Mouse (Mus musculus): Measurements from ENCODE around the gene Smco4.

The Smco4 gene

GRCm38 (mm10) chr9:15507431-15507875 is 14.2 kb downstream of the Smco4 start:
- no peak for DNase-seq (ENCODE audit: low read depth, low spot score)

DNA sequence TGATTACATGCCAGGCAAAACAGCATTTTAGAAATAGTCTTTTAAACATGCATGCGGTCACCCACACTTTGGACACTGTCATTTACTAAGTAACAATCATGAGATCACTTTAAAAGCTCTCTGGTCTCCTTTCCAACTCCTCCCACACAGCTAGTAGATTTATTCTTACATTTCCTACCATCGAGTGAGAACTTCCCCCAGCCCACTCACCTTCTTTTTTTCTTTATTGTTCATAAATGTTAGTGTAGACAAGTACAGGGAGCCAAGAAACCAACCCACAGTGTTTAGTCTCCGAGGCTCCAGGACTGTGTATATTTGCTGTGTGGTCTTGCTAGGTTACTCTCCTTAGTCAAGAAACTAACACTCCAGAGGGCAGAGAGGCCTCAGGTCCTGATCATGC is 16.1 kb downstream of the Smco4 start:
- no peak for DNase-seq (ENCODE audit: low read depth, low spot score)

DNA sequence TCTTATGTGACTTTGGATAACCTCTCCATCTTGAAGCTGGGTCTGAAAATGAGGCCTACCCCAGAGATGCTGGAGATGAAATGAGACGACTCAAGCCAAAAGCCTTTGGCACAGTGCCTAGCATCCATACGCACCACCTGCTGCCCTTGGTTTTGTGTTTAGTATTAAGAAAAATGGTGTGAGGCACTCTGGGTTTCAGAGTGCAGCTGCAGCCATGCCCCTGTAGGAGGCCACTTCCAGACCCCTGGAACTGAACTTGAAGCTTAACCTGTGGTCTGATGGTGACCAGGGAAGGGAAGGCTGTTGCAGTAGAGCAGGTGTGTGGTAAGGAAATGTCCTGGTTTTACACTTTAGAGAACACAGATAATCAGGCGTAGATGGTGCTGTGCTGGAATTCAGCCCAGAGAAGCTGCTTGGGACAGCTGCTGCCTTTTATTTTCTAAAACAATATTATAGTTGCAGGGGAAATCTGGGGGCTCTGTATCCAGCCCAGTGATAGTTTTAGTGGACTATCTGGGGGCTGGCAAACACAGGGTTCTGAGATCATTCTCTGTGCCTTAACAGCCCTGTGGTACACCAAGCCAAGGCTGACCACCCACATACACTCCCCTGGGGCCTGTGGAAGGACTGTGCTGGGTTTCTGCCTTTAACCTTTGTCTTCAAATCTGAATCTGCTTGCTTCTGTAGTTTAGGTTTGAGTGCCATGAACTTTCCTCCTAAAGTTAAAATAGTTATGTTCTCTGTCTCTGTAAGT is 17.5 kb downstream of the Smco4 start:
- DNase-seq (ENCODE audit: low read depth, low spot score): no peak

- no peak for DNase-seq (ENCODE audit: low read depth, low spot score)
Observed at GRCm38 (mm10) chr9:15512918-15513317, 19.7 kb downstream of the Smco4 start.

DNA sequence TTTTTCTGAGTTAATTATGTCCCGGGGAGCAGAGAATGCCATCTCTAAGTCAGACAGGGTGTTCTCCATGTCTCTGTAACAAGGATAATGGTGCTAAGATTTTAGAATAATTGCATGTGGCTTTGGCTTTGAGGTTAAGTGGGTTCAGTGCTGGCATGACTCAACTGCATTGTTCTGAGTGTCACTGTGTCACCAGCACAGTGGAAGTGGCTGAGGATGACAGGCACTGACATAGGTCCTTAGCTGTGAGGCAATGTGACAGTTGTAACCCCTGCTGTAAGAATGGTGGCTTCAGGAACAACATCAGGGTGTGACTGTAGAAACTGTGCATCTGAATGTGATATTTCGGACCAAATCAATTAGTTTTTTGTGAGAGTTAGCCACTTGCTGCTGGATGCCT is 22.8 kb downstream of the Smco4 start:
- no peak for DNase-seq (ENCODE audit: low read depth, low spot score)

GRCm38 (mm10) chr9:15517979-15518378 is 24.7 kb downstream of the Smco4 start:
- DNase-seq (ENCODE audit: low read depth, low spot score): no peak

DNA sequence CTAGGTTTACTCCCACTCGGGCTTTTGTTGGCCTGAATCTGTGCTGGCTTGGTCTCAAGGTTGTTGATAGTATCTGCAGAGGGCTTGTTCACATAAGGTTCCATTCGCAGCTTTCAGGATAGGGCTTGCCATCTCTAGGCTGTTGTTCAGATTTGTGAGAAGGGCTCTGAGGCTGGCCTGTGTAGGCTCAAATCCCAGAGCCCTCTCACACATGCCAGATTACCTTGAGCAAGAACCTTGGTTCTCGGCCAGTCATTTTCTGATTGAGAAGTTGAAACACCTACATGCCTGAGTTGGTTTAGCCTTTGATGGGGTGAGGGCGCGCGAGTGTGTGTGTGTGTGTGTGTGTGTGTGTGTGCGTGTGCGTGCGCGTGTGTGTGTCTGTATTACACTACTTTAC is 29.1 kb downstream of the Smco4 start:
- DNase-seq (ENCODE audit: low read depth, low spot score): no peak

- no peak for DNase-seq (ENCODE audit: low read depth, low spot score)
Observed at GRCm38 (mm10) chr9:15522887-15523286, 29.7 kb downstream of the Smco4 start.

DNA sequence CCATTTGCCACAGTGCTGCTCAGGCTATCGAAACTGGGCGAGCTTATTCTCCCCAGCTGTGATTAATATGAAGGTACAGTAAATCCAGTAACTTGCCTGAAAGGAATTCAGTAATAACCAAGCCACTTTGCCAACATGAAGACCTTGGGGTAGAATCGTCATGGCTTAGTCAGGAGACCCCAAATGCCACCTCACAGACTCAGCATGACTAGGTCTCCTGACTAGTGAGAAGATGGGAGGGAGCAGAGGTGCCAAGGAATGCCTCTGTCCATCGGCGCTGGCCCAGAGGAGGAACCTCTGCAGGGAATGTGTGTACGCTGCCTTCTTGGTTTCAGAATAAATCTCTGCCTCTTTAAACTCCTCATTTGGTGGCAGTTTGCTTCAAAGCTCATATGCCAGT is 30.4 kb downstream of the Smco4 start:
- DNase-seq (ENCODE audit: low read depth, low spot score): no peak

GRCm38 (mm10) chr9:15525246-15525645 is 32.0 kb downstream of the Smco4 start:
- DNase-seq (ENCODE audit: low read depth, low spot score): no peak

- no peak for DNase-seq (ENCODE audit: low read depth, low spot score)
Observed at GRCm38 (mm10) chr9:15526539-15526938, 33.3 kb downstream of the Smco4 start.

GRCm38 (mm10) chr9:15527846-15528245 is 34.6 kb downstream of the Smco4 start:
- no peak for DNase-seq (ENCODE audit: low read depth, low spot score)

DNA sequence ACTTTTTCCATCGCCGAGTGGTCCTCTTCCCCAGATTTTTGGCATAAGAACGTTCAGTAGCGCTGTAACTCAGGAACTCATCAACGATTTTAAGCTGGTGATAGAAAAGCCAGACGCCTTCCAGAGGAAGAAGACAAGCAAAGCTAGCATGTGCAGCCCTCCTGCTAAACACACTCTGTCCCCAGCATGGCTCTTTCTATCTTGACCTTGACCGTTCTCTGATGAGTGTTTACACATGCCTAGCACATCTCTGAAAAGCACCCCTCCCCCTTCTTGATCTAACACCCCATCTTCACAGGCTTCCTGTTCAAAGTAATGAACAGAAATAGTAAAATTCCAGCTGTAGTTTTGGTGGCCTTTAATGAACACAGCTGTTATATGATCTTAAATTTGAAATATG is 35.1 kb downstream of the Smco4 start:
- no peak for DNase-seq (ENCODE audit: low read depth, low spot score)

DNA sequence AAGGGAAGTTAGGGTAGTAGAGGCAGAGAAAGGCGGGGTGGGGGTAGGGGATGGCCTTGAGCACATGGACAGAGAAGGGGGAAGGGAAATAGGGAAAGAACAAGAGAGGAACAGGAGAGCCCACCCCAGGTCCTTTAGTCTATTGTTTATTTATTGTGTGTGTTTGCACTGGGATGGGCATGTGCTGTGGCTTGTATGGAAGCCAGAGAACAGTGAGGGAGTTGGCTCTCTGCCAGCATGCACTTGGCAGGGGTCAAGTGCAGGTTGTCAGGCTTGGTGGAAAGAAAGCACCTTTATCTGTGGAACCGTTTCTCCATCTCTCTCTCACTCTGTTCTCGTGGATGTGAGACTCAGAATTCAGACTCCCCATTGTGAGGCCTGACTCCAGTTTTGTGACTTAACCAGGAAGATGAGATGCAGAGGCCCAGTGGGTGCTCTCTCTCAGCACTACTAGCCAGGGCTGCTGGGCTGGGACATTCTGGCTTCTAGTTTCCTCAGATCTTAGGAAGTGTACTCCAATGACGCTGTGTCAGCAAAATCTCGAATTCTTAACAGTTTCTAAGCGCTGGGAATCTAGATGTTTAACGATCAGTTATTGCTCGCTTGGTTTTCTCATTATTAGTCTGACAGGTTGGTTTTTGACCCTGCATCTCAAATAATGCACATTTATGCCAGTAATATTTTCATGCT is 36.2 kb downstream of the Smco4 start:
- no peak for DNase-seq (ENCODE audit: low read depth, low spot score)

DNA sequence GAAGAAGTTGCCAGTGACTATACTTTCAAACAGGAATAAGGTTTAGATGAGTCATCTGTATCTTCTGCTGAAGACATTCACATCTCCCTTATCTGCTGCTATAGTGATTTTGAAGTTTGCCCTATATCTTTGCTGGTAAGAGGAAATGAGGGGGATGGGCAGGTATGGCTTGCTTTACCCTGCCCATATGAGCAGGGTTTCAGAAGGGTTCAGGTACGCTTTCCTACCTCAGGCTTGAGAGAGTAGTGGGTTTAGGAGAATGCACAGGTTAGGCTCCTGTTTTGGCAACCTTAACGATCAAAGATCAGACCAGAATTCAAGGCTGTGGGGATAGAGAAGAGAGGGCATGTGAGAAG is 36.7 kb downstream of the Smco4 start:
- DNase-seq (ENCODE audit: low read depth, low spot score): no peak

DNA sequence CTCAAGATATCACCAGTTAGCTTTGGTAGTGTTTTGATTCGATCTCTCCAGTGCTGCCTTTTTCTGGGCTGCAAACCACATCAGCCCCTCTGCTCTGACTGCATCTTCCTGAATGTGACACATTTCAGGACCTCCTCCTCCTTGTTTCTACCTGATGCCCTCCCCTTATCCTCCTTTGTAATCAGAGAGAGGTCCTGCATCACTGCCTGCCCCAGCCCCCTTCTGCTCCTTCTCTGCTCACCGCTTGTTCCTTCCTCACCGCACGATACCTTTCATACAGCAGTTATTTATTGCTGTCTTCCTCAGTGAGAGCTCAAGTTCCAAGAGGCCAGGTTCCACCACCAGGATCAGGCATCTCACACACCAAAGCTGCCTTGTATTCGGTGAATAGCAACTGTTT is 38.0 kb downstream of the Smco4 start:
- no peak for DNase-seq (ENCODE audit: low read depth, low spot score)

GRCm38 (mm10) chr9:15533336-15534070 is 40.3 kb downstream of the Smco4 start:
- no peak for DNase-seq (ENCODE audit: low read depth, low spot score)

DNA sequence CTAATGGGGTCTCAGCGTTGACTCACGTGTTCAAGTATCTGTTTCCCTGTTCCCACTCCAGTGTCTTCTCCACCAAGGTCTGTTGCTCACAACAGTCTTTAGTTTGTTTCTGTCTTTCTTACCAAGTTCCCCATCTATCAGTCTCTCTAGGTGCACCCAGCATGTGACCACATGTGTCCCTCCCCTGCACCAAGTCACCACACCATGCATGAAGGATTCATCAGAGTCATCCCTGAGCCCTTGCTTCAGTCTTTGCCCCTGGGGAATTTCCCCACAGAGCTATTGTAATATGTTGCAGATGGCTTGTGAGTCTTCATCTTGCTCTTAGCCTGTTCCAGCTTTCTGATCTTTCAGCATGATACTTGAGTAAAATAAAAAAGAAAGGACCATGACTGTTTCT is 40.9 kb downstream of the Smco4 start:
- DNase-seq (ENCODE audit: low read depth, low spot score): no peak

DNA sequence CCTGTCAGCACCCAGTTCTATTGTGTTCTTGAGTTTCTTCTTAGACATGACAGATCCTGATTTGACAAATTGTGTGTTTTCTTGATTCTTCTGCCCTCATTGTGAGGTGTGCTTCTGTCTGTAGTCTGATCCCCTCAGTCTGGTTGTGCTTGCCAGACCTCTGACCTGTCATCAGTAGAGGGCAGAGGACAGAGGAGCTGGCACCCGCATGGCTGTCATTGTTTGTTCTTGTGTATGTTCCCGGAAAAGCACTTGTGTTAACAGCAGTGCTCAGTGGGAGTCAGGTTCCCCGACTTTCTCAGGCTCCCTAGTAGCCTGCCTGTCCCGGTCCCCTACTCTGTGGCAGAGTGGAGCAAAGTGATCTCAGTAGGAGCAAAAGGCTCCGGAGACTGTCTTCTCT is 42.2 kb downstream of the Smco4 start:
- no peak for DNase-seq (ENCODE audit: low read depth, low spot score)

- DNase-seq (ENCODE audit: low read depth, low spot score): no peak
Observed at GRCm38 (mm10) chr9:15536861-15537426, 43.7 kb downstream of the Smco4 start.

DNA sequence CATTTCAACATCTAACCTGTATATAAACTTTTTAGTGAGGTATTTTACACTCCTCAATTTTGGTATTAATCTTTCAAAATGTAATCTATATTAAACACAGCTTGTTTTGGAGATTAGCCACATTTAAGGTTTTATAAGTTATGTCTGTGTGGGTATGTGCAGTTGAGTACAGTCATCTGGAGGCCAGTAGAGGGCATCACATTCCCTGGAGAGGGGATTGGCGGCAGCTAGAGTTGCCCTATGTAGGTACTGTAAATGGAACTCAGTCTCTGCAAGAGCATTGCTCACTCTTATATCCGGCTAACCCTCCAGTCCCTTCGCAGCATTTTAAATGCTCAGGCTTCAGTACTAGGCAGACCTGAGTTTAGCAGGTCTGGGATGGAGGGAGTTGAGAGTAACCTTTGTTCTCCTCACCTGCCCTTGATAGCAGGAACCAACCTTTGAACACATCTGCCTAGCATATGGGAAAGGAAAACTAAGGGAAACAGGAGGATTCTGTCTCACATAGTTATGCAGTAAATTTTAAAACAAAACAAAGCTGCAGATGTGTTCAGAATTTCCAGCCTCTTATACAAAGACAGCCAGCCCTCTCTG is 44.3 kb downstream of the Smco4 start:
- DNase-seq (ENCODE audit: low read depth, low spot score): no peak

DNA sequence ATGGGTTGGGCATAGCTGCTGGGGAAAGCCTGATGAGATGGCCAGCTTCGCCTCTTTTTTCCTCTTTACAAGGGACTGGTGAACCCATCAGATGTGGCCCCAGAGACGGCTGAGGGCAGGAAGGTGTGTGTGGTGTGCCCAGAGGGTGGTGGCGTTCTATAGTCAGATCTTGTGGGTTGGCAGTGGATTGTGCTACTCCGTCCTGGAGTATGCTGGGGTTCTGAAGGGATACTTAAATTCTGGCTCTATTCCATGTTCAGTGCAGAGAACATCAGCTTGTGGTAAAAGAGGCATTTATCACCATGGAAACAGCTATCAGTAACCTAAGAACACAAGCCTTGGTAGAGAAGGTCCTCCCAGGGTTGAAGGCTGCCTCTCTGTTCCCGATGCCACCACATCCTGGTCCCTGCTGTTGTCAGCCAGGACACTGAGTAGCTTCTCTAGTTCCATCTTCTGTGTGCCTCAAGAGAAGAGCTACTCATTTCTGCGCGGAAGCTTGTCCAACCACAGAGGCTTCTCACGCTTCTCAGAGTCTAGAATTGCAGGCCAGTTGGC is 45.8 kb downstream of the Smco4 start:
- DNase-seq (ENCODE audit: low read depth, low spot score): no peak
